Mouse (Mus musculus): ENCODE data around the gene Kitl. TPM values are rescaled to one million over a fixed set of nuclear protein-coding genes. Genes with fewer than 3 reads are reported as not detected.

Kitl gene
- total and polyA plus RNA-seq, 2 experiments from 2014 or later, result 81.6 to 110 TPM

- Histone ChIP-seq H3K4me2 (ENCODE audit: low read depth) (no peak overlapping the region), H3K9me3 (ENCODE audit: low read length) (no peaks in the 10 kb centered on the region), H3K36me3 (ENCODE audit: insufficient read depth) (no peaks in the 10 kb centered on the region), H3K27me3 (ENCODE audit: insufficient read depth, low read length) (no peaks in the 10 kb centered on the region), H3K9ac (no peak overlapping the region), H3K27ac (ENCODE audit: low read depth, low read length) (no peak overlapping the region), H3K4me3 (ENCODE audit: low read depth, low read length) (no peak overlapping the region), H3K4me1 (ENCODE audit: insufficient read depth) (no peaks in the 10 kb centered on the region)
- no peak for TF ChIP-seq CTCF (IDR thresholded peaks at IDR 0.05; ENCODE audit: low read depth)
- DNase-seq (no peak), ATAC-seq (no peak)
- WGBS, result 85% methylated on average over 12 of the region's 12 CpGs
Measured at GRCm38 (mm10) chr10:100038342-100038898, 23.0 kb downstream of the Kitl start.

GRCm38 (mm10) chr10:100038994-100039393 is 23.6 kb downstream of the Kitl start:
- Histone ChIP-seq H3K27me3 (ENCODE audit: insufficient read depth, low read length) (no peaks in the 10 kb centered on the region), H3K4me3 (ENCODE audit: low read depth, low read length) (no peak overlapping the region), H3K9ac (no peak overlapping the region), H3K9me3 (ENCODE audit: low read length) (no peaks in the 10 kb centered on the region), H3K36me3 (ENCODE audit: insufficient read depth) (no peaks in the 10 kb centered on the region), H3K27ac (ENCODE audit: low read depth, low read length) (no peak overlapping the region), H3K4me1 (ENCODE audit: insufficient read depth) (no peaks in the 10 kb centered on the region), H3K4me2 (ENCODE audit: low read depth) (no peak overlapping the region)
- DNase-seq (no peak), ATAC-seq (no peak)
- WGBS, result 93% methylated on average over 8 of the region's 8 CpGs
- TF ChIP-seq CTCF (IDR thresholded peaks at IDR 0.05; ENCODE audit: low read depth), result no peak

- no peak for ATAC-seq
Measured at GRCm38 (mm10) chr10:100043748-100044147, 28.3 kb downstream of the Kitl start.

GRCm38 (mm10) chr10:100044153-100044552 is 28.7 kb downstream of the Kitl start:
- no peak overlapping the region for H3K9ac ChIP-seq
- H3K27me3 ChIP-seq (ENCODE audit: insufficient read depth, low read length), result no peaks in the 10 kb centered on the region
- H3K9me3 ChIP-seq (ENCODE audit: low read length), result no peaks in the 10 kb centered on the region
- no peaks in the 10 kb centered on the region for H3K36me3 ChIP-seq (ENCODE audit: insufficient read depth)
- DNase-seq (no peak), ATAC-seq (no peak)
- H3K4me1 ChIP-seq (ENCODE audit: insufficient read depth), result no peaks in the 10 kb centered on the region
- TF ChIP-seq CTCF (IDR thresholded peaks at IDR 0.05; ENCODE audit: low read depth), result no peak
- H3K4me3 ChIP-seq (ENCODE audit: low read depth, low read length), result no peak overlapping the region
- 93% methylated on average over 6 of the region's 6 CpGs for WGBS
- H3K4me2 ChIP-seq (ENCODE audit: low read depth), result no peak overlapping the region
- H3K27ac ChIP-seq (ENCODE audit: low read depth, low read length), result no peak overlapping the region

More at GRCm38 (mm10) chr10:100043748-100044147, 28.3 kb downstream of the Kitl start:
- Histone ChIP-seq H3K27ac (ENCODE audit: low read depth, low read length) (no peak overlapping the region), H3K27me3 (ENCODE audit: insufficient read depth, low read length) (no peaks in the 10 kb centered on the region), H3K36me3 (ENCODE audit: insufficient read depth) (no peaks in the 10 kb centered on the region), H3K9ac (no peak overlapping the region), H3K4me1 (ENCODE audit: insufficient read depth) (no peaks in the 10 kb centered on the region), H3K9me3 (ENCODE audit: low read length) (no peaks in the 10 kb centered on the region), H3K4me3 (ENCODE audit: low read depth, low read length) (no peak overlapping the region), H3K4me2 (ENCODE audit: low read depth) (no peak overlapping the region)
- TF ChIP-seq CTCF (IDR thresholded peaks at IDR 0.05; ENCODE audit: low read depth), result no peak
- WGBS, result 80% methylated on average over 5 of the region's 5 CpGs
- DNase-seq, result no peak

GRCm38 (mm10) chr10:100051146-100051783 is 35.8 kb downstream of the Kitl start:
- H3K9ac ChIP-seq, result 0 out of 2 replicates have a peak overlapping the region, but pooled peaks have one; percentile 18
- no peaks in the 10 kb centered on the region for H3K9me3 ChIP-seq (ENCODE audit: low read length)
- no peak overlapping the region for H3K27ac ChIP-seq (ENCODE audit: low read depth, low read length)
- ATAC-seq (no peak), DNase-seq (peak; percentile 34)
- no peak overlapping the region; the same call in 1 of the 2 replicates for H3K4me2 ChIP-seq (ENCODE audit: low read depth)
- H3K4me3 ChIP-seq (ENCODE audit: low read depth, low read length), result no peak overlapping the region
- WGBS, result 19% methylated on average over 9 of the region's 10 CpGs
- no peak for TF ChIP-seq CTCF (IDR thresholded peaks at IDR 0.05; ENCODE audit: low read depth)
- no peaks in the 10 kb centered on the region for H3K27me3 ChIP-seq (ENCODE audit: insufficient read depth, low read length)
- no peaks in the 10 kb centered on the region for H3K36me3 ChIP-seq (ENCODE audit: insufficient read depth)
- H3K4me1 ChIP-seq (ENCODE audit: insufficient read depth), result peaks cover 4% of the 10 kb centered on the region; the same call in 1 of the 2 replicates

GRCm38 (mm10) chr10:100052404-100052803 is 37.0 kb downstream of the Kitl start:
- Histone ChIP-seq H3K9ac (no peak overlapping the region), H3K36me3 (ENCODE audit: insufficient read depth) (no peaks in the 10 kb centered on the region), H3K9me3 (ENCODE audit: low read length) (no peaks in the 10 kb centered on the region), H3K27me3 (ENCODE audit: insufficient read depth, low read length) (no peaks in the 10 kb centered on the region), H3K27ac (ENCODE audit: low read depth, low read length) (no peak overlapping the region), H3K4me2 (ENCODE audit: low read depth) (no peak overlapping the region), H3K4me1 (ENCODE audit: insufficient read depth) (peaks cover 4% of the 10 kb centered on the region; the same call in 1 of the 2 replicates), H3K4me3 (ENCODE audit: low read depth, low read length) (no peak overlapping the region)
- ATAC-seq (no peak), DNase-seq (no peak)
- TF ChIP-seq CTCF (IDR thresholded peaks at IDR 0.05; ENCODE audit: low read depth), result no peak
- WGBS, result 89% methylated on average over 4 of the region's 4 CpGs

- no peaks in the 10 kb centered on the region for H3K9me3 ChIP-seq (ENCODE audit: low read length)
- TF ChIP-seq CTCF (IDR thresholded peaks at IDR 0.05; ENCODE audit: low read depth), result no peak
- H3K27ac ChIP-seq (ENCODE audit: low read depth, low read length), result no peak overlapping the region
- no peak overlapping the region for H3K9ac ChIP-seq
- ATAC-seq, result peak; percentile 83
- no peaks in the 10 kb centered on the region for H3K36me3 ChIP-seq (ENCODE audit: insufficient read depth)
- no peak for DNase-seq
- peaks cover 4% of the 10 kb centered on the region; the same call in 1 of the 2 replicates for H3K4me1 ChIP-seq (ENCODE audit: insufficient read depth)
- WGBS, result 75% methylated on average over 4 of the region's 4 CpGs
- H3K4me3 ChIP-seq (ENCODE audit: low read depth, low read length), result no peak overlapping the region
- no peaks in the 10 kb centered on the region for H3K27me3 ChIP-seq (ENCODE audit: insufficient read depth, low read length)
- H3K4me2 ChIP-seq (ENCODE audit: low read depth), result no peak overlapping the region
Measured at GRCm38 (mm10) chr10:100052911-100053310, 37.5 kb downstream of the Kitl start.
